Mouse (Mus musculus) embryonic fibroblast, embryonic 13.5 days (primary cell): ENCODE measurements at regions not wholly inside any gene's neighbourhood (a gene's known extent, or its start where the extent isn't known, plus 50 kb on each side); places are given as distances from the start of the nearest gene placed in this dataset.

Source experiments
- CTCF ChIP-seq: IDR thresholded peaks from 2 replicates; pipeline ENCODE4 v1.5.1; 2011; ENCODE audit warnings: mild to moderate bottlenecking, control low read depth, low read length, moderate library complexity, borderline replicate concordance; ENCODE audit not compliant: insufficient read depth
- POLR2A ChIP-seq: IDR thresholded peaks from 2 replicates; pipeline ENCODE4 v1.6.1; 2011; ENCODE audit warnings: low read depth, mild to moderate bottlenecking, control low read depth, low read length, moderate library complexity

- TF ChIP-seq CTCF (no peak), POLR2A (no peak)
Observed at GRCm38 (mm10) chr6:141071507-141071906, 177.6 kb upstream of the Pde3a start.
